Mouse (Mus musculus) lung, embryonic 16.5 days (tissue): Measurements from ENCODE around the gene Vps16. TPM values are rescaled to one million over a fixed set of nuclear protein-coding genes. Genes with fewer than 3 reads are reported as not detected.

Source experiments
- ATAC-seq: fragments of 200-750 bp; cut with Nextera tagmentation; 2 replicates; pipeline ENCODE4 v1.8.0; 2017; ENCODE audit warnings: low read depth, mild to moderate bottlenecking, moderate library complexity
- H3K27ac ChIP-seq: fragments of 300-500 bp; sonication (generic); 2 replicates; pipeline ENCODE4 v1.5.1; 2014; ENCODE audit warnings: mild to moderate bottlenecking, control low read depth, low read length
- H3K27me3 ChIP-seq: fragments of 300-500 bp; sonication (generic); 2 replicates; pipeline ENCODE4 v1.6.1; 2014; ENCODE audit warnings: low read depth, low read length, mixed read lengths; ENCODE audit not compliant: control insufficient read depth, insufficient read depth
- H3K36me3 ChIP-seq: fragments of 300-500 bp; sonication (generic); 2 replicates; pipeline ENCODE4 v1.6.1; 2014; ENCODE audit warnings: low read length; ENCODE audit not compliant: control insufficient read depth, insufficient read depth
- H3K4me1 ChIP-seq: fragments of 300-500 bp; sonication (generic); replicated peaks from 2 replicates; pipeline ENCODE4 v1.6.1; 2014; ENCODE audit warnings: low read length, mixed read lengths; ENCODE audit not compliant: control insufficient read depth, insufficient read depth
- H3K4me2 ChIP-seq: fragments of 300-500 bp; sonication (generic); 2 replicates; pipeline ENCODE4 v1.6.1; 2014; ENCODE audit warnings: low read depth, low read length, control low read depth
- H3K4me3 ChIP-seq: fragments of 300-500 bp; sonication (generic); 2 replicates; pipeline ENCODE4 v1.5.1; 2014; ENCODE audit warnings: mild to moderate bottlenecking, low read length, control low read depth
- H3K9ac ChIP-seq: fragments of 300-500 bp; sonication (generic); 2 replicates; pipeline ENCODE4 v1.6.1; 2014; ENCODE audit warnings: low read length, control low read depth
- H3K9me3 ChIP-seq: fragments of 300-500 bp; sonication (generic); 2 replicates; pipeline ENCODE4 v1.6.1; 2016; ENCODE audit warnings: low read length; ENCODE audit not compliant: control insufficient read depth
- WGBS: fragments of 180-500 bp; shearing (Covaris S2); extraction: QIAGEN DNeasy Blood & Tissue Kit; methylation state at CpG from one replicate; pipeline ENCODE4 v1.1.7; 2014; 5-methylcytosine and 5-hydroxymethylcytosine counted together
- polyA plus RNA-seq: library from polyadenylated mRNA; unstranded; fragments of >200 nt; fragmentation: Nextera tagmentation; extraction: Ambion mirVana; gene quantifications from 2 replicates; pipeline ENCODE4 v1.2.1, GENCODE M21; 2015

Gene Vps16
- polyA plus RNA-seq, 1 experiment from 2014 or later: 84.3 TPM

DNA sequence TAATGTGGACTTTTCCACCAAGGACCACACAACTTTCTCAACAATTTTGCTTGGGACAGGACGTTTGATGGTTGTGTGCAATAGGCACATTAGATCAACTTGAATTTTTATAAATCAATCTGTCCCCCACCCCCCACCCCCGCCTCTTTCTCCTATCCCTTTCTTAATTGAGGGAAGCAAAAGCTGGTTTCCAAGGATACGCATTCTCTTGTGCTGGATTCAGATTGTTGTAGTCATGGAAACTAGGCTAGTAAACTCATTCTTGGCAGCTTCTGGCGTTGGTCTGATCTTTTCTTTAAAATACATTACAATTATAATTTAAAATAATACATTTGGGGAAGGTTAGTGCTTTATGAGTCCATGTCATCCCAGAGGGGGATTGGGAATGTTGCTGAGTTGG, 45.2 kb downstream of the Vps16 start:
- ATAC-seq: no peak

DNA sequence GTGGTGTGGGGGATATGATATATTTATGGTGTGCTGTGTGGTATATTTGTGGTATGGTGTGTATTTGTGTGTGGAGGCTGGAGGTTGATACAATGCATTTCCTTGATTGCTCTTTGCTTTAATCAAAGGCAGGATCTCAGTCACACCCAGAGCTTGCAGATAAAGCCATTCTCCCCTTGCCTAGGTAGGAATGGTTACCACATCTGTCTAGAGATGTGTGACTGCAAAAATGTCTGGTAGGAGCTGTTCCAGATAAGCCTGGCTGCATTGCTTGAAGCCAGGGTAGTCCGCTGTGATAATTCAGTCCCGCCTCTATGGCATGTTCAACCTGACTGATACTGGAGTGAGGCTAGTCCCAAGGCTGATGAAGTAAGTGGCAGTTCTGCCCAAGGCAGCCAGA, 45.8 kb downstream of the Vps16 start:
- H3K4me3 ChIP-seq: no peak overlapping the region
- H3K27me3 ChIP-seq: peaks cover 11% of the 10 kb centered on the region
- H3K9ac ChIP-seq: no peak overlapping the region
- ATAC-seq: no peak
- H3K4me1 ChIP-seq: no peaks in the 10 kb centered on the region
- H3K9me3 ChIP-seq: no peaks in the 10 kb centered on the region
- H3K36me3 ChIP-seq: no peaks in the 10 kb centered on the region
- no peak overlapping the region for H3K27ac ChIP-seq
- H3K4me2 ChIP-seq: no peak overlapping the region
- 86% methylated on average over 2 of the region's 2 CpGs for WGBS

More for the DNA sequence above, 45.2 kb downstream of the Vps16 start:
- H3K9me3 ChIP-seq: no peaks in the 10 kb centered on the region
- H3K4me3 ChIP-seq: no peak overlapping the region
- 55% methylated on average over 4 of the region's 4 CpGs for WGBS
- no peaks in the 10 kb centered on the region for H3K4me1 ChIP-seq
- peaks cover 10% of the 10 kb centered on the region for H3K27me3 ChIP-seq
- no peak overlapping the region for H3K27ac ChIP-seq
- no peak overlapping the region for H3K9ac ChIP-seq
- H3K4me2 ChIP-seq: no peak overlapping the region
- no peaks in the 10 kb centered on the region for H3K36me3 ChIP-seq

DNA sequence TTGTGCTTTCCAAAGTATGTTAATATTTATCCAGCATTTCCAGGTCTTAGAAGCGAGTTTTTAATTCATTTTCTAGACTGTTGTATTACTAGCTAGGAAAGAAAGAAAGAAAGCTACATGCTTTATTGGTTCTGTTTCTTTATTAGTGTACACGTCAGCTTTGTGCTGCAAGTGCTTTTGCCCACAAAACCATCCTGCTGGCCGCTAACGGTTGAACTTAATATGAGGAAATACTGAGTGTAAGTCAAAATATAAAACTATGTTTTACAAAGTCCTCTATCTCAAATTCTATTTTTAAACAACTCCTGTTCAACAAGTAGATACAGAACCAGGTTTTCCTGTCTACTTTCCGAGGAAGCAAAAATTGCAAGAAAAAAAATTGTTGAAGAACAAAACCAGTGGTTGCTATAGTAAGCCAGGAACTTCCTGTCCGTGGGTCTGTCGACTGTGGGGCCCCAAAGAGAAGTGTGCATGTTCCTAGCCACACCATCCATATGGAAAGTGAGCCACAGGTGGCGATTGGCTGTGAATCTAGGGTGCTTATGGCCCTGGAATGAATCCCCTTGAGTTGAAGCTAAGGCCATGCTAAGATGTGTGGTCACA, 48.9 kb downstream of the Vps16 start:
- peaks cover 20% of the 10 kb centered on the region for H3K27me3 ChIP-seq
- peaks cover 3% of the 10 kb centered on the region; the same call in 1 of the 2 replicates for H3K36me3 ChIP-seq
- no peak overlapping the region for H3K4me3 ChIP-seq
- no peak overlapping the region for H3K4me2 ChIP-seq
- no peaks in the 10 kb centered on the region for H3K9me3 ChIP-seq
- no peak for ATAC-seq
- WGBS: 63% methylated on average over 8 of the region's 8 CpGs
- H3K9ac ChIP-seq: no peak overlapping the region
- no peaks in the 10 kb centered on the region; the same call in 1 of the 2 replicates for H3K4me1 ChIP-seq
- H3K27ac ChIP-seq: no peak overlapping the region

DNA sequence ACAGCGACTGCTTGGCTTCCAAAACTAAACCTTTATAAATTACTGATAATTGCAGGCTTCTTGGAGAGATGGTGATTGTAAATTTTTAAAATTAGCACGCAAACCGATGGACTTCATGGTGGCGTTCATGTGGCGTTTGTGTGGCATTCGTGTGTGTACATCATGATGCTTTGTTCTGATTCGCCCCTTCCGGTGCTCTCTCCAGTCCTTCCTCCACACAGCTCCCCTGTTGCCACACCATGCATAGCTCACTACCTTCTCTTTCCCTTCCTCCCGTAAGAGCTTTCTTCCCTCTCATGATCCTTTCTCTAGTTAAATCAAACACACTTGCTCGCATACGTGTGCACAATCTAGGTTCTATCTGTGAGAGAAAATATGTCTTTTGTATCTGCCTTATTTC, 51.6 kb downstream of the Vps16 start:
- Histone ChIP-seq H3K4me1 (no peaks in the 10 kb centered on the region; the same call in 1 of the 2 replicates), H3K9ac (no peak overlapping the region), H3K4me2 (no peak overlapping the region), H3K27me3 (peaks cover 22% of the 10 kb centered on the region), H3K9me3 (peaks cover 8% of the 10 kb centered on the region), H3K4me3 (no peak overlapping the region), H3K36me3 (peaks cover 6% of the 10 kb centered on the region; the same call in 1 of the 2 replicates), H3K27ac (no peak overlapping the region)
- no peak for ATAC-seq
- 89% methylated on average over 11 of the region's 11 CpGs for WGBS

DNA sequence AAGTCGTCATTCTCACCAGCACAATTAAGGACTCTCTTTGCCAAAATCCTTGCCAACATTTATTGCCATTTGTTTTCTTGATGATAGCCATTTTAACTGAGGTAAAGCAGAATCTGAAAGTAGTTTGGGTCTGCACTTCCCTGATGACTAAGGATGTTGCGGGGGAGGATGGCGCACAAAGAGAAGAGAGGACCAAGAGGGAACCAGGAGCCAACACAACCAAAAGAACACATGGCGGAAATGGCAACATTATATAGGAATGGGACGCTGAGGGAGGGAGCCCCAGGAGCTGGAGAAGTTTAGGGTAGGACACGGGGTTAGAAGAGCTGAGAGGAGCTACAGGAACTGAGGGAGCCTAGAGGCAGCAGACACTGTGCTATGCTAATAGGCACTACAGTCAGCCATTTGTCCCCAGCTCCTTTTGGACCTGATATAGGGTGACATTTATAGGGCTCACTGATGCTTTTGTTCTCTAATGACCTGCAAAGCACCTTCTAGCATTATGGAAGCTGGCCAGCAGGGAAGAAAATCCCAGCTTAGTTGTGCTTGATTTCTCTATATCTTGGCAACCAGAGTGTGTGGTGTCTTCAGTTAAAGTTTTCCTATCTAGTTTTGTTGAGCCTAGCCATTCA, 52.6 kb downstream of the Vps16 start:
- Histone ChIP-seq H3K4me1 (no peaks in the 10 kb centered on the region; the same call in 1 of the 2 replicates), H3K4me3 (no peak overlapping the region), H3K4me2 (no peak overlapping the region), H3K9ac (no peak overlapping the region), H3K27me3 (peaks cover 22% of the 10 kb centered on the region), H3K27ac (no peak overlapping the region), H3K36me3 (peaks cover 6% of the 10 kb centered on the region; the same call in 1 of the 2 replicates), H3K9me3 (peaks cover 8% of the 10 kb centered on the region)
- no peak for ATAC-seq
- WGBS: 66% methylated on average over 6 of the region's 6 CpGs

DNA sequence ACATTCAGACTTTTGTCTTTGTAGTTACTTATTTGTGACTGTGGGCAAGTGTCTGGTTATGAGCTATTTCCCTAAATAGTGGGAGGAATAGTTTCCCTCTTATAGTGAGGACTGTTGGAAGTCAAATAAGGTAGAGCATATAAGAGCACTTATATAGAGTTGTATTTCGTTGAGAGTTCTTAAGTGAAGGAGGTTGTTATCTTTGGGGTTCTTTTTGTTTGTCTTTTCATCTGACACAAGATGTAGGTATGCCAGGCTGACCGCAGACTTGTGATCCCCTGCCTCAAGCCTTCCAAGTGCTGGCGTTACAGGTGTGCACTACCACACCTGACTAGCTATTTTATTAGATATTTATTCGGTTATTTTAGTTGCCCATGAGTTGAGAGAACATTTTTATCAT, 58.0 kb downstream of the Vps16 start:
- H3K36me3 ChIP-seq: peaks cover 6% of the 10 kb centered on the region; the same call in 1 of the 2 replicates
- peak; percentile 86 for ATAC-seq
- 58% methylated on average over 4 of the region's 4 CpGs for WGBS
- peaks cover 10% of the 10 kb centered on the region for H3K9me3 ChIP-seq
- H3K9ac ChIP-seq: no peak overlapping the region
- peaks cover 33% of the 10 kb centered on the region for H3K27me3 ChIP-seq
- H3K4me1 ChIP-seq: peaks cover 4% of the 10 kb centered on the region; the same call in 1 of the 2 replicates
- no peak overlapping the region for H3K4me3 ChIP-seq
- H3K27ac ChIP-seq: no peak overlapping the region
- no peak overlapping the region for H3K4me2 ChIP-seq

DNA sequence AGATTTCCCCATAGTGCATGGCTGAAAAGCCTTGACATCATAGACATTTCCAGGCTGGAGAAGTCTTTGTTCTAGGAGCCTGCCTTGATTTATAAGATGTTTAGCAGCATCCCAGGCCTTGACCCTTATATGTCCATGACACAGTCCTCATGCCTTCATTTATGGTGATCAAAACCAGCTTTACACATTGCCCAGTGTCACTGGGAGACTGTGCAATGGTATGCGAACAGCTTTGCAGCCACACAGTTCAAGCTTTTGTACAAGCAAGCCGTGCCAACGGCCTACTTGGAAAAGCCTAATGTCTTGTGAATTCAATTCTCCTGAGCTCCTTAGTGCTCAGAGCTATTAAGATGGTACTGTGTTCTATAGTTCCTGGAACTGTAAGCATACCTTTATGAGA, 58.6 kb downstream of the Vps16 start:
- no peak; the same call in 1 of the 2 replicates for ATAC-seq
- H3K4me1 ChIP-seq: peaks cover 4% of the 10 kb centered on the region; the same call in 1 of the 2 replicates
- H3K9ac ChIP-seq: no peak overlapping the region
- H3K27ac ChIP-seq: no peak overlapping the region
- peaks cover 10% of the 10 kb centered on the region for H3K9me3 ChIP-seq
- H3K4me2 ChIP-seq: no peak overlapping the region
- H3K27me3 ChIP-seq: peaks cover 37% of the 10 kb centered on the region
- peaks cover 6% of the 10 kb centered on the region; the same call in 1 of the 2 replicates for H3K36me3 ChIP-seq
- no peak overlapping the region for H3K4me3 ChIP-seq
- WGBS: 71% methylated on average over 3 of the region's 3 CpGs

DNA sequence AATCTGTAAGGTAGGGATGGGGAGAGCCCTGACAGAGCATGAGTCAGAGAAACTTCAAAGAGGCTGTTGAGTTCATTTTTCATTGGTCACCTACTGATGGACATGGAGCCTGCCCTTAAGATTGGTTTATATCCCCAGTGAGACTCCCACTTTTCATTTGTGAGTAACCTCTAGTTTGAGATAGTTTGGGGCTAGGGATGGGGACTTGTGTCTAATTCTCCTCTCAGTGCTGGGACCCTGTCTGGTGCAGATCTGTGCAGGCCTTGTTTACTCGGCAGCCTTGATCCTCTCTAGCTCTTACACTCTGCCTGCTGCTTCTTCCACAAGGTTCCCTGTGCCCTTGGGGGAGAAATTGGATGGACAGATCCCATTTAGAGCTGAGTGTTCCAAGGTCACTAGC, 60.1 kb downstream of the Vps16 start:
- Histone ChIP-seq H3K9ac (no peak overlapping the region), H3K27ac (no peak overlapping the region), H3K9me3 (peaks cover 3% of the 10 kb centered on the region), H3K27me3 (peaks cover 47% of the 10 kb centered on the region), H3K4me1 (peaks cover 4% of the 10 kb centered on the region; the same call in 1 of the 2 replicates), H3K4me2 (no peak overlapping the region), H3K4me3 (no peak overlapping the region), H3K36me3 (no peaks in the 10 kb centered on the region)
- 74% methylated on average over 1 of the region's 1 CpGs for WGBS
- ATAC-seq: no peak

DNA sequence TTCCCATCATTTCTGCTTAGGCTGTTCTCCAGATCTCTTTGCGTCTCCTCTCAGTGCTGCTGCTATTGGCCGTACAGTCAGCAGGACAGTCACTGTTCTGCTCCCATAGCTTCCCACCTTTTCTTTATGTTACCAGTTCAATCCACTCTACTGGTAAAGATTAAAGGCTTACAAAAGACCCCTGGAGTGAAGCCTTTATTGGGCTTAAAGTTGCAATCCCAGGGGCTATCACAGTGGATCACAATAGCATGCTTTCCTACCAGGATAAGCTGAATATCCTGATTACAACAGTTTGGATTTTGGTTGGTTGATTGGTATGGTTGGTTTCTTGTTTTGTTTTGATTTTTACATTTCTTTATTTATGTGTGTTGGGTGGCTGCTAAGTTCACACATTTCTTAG, 63.9 kb downstream of the Vps16 start:
- WGBS: 92% methylated on average over 2 of the region's 2 CpGs
- Histone ChIP-seq H3K27me3 (peaks cover 44% of the 10 kb centered on the region), H3K9ac (no peak overlapping the region), H3K36me3 (no peaks in the 10 kb centered on the region), H3K4me3 (no peak overlapping the region), H3K4me2 (no peak overlapping the region), H3K4me1 (no peaks in the 10 kb centered on the region), H3K27ac (no peak overlapping the region), H3K9me3 (peaks cover 6% of the 10 kb centered on the region; the same call in 1 of the 2 replicates)
- no peak for ATAC-seq
